Mouse (Mus musculus): Measurements from ENCODE around the gene Mrpl3.
"Not testable (repeated sequence)": the region's sequence is repeated elsewhere in the genome, so short reads cannot be mapped to it uniquely, and the experiment has no call there.

The Mrpl3 gene

DNA sequence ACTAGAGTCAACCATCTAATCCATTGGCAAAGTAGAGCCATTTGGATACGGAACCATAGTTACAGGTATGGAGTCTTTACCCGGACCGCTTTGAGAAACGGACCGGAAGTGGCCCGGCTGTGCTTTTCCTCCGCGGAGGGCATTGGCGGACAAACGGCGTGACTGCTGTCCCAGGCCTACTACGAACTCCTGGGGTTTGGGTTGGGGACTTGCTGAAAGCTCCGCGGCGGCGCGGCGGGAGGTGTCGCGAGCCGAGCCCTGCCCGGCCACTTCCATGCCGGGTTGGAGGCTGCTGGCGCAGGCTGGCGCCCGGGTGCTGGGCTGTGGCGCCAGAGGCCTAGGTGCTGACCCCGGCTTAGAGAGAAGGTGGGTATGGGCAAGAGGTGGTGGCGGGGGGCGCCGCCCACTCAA lies at the start of gene Mrpl3:
Gene Mrpl3 (plus strand): TSS at position 93 of the 411 bp plus-strand sequence.
- DNase-seq (ENCODE audit: low read depth in 2 of 2, low spot score in 2 of 2), result peak; percentile 86

DNA sequence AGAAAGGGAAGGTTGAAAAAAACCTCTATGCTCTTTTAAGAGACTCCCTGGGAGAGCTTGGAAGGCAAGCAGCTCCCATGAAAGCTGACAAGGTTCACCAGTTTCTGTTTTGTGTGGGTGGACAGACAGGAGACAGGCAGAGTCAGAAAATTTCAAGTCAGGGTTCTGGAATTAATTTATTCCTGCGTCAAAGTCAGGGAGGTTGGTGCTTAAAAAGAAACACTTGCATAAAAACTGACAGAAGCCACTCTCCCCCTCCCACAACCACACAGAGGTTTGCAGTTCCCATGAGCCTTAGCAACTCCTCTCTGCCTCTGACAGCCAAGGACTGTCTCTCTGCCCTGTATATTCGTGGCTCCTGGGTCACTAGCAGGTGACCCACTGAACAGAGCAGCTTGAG lies 42.3 kb upstream of the Mrpl3 start:
- DNase-seq (ENCODE audit: low read depth in 2 of 2, low spot score in 2 of 2), result no peak

DNA sequence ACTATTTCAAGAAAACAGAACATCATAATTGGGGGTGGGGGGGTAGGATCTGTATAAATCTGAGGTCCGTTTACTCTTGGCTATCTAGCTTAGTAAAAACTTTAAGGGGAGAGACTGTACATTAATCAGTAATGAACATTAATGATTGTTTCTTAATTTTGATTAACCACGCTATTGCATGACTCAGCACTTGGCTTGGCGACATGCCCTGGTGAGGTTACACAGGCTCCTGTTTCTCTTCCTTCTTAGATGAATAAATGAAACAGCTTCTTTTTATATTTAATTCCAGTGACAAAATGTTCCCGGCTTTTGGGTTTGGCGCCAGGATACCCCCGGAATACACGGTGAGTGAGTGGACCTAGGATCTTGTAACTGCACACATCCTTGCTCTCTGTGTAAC lies 34.9 kb upstream of the Mrpl3 start:
- no peak for DNase-seq (ENCODE audit: low read depth in 2 of 2, low spot score in 2 of 2)

DNA sequence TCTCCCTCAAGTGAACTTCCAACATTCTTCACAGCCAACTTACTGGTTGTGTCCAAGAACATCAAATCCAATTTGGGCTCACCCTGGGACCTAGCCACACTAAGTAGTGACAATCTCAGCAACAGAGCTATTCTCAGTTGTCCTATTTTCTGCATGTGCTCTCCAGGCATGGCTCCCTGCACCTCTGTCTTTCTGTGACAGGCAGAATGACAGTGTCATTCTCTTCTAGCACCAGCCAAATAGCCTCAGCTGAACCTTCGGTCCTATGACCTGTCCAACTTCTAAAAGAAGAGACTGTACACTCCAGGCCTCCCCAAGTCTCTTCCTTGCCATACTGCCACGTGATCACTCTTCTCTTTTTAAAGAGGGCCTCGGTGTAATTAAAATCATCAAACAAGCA lies 24.7 kb upstream of the Mrpl3 start:
- DNase-seq (ENCODE audit: low read depth in 2 of 2, low spot score in 2 of 2), result no peak

DNA sequence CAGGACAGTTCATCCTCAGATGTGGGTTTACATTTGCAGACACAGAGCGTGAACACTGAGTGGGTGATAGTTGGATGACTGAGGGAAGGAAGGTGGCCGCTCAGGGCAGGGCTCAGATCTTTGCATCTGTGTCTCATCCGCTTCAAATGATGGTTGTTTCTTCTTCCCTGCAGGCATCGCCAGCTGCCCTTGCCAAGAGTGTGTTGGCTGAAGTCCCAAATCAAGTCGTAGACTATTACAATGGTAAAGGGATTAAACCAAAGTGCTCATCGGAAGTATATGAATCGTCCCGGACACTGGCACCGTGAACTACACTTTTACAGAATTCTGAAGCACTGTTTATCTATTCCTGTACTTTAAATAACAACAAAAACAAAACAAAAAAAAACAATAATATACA lies 20.5 kb upstream of the Mrpl3 start:
- DNase-seq (ENCODE audit: low read depth in 2 of 2, low spot score in 2 of 2), result no peak

DNA sequence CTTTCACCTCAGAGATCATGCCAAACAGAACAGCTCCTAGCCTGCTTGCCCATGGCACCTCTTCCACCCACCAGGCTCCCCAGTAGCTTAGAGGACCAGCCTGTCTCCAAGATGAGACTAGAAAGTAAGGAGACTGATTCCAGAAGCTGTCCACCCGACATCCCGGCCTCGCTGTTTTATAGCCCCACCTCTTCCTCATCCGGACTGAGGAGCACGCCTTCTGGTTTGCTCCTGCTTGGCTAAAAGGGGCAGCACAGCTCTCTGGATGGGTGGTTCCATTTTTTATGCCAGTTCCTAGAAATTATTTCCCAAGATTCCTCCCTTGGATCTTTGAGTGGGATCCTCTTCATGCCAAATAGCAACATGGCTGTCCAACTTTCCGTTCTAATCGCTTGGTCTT lies 19.4 kb upstream of the Mrpl3 start:
- DNase-seq (ENCODE audit: low read depth in 2 of 2, low spot score in 2 of 2), result no peak

DNA sequence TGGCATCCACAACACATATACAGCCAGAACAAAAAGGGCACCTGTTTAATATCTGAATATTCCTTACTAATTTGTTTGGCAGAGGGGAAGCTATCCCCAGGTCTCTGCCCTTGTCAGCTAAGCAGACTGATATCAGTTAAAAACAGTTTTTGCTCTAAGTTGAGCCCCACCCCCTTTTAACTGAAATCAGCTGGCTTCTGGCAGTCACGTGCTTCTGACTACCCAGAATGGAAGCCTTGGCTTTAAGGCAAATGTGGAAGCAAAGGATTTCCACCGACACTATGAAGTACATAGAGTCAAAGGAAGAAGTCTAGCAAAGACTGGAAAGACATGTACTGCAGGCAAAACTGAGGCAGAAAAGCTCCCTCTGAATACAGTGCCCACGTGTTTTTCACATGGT lies 15.2 kb upstream of the Mrpl3 start:
- no peak for DNase-seq (ENCODE audit: low read depth in 2 of 2, low spot score in 2 of 2)

DNA sequence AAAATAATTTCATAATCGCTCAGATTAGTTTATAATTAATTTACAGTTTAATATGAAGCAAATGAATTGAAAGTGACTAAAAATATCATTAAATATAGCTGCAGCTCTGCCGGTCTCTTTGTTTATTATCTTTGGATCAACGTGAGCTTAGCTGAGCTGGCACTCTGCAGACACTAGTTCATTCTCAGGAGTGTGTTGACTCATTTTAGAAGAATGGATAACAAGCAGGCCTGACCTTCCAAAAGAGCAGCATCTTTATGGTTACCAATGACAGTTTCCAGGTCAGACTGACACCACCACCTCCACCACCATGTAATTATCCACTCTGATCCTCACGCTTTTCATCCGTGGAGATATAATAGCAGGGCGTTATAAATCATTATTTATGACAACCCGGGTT lies 7.0 kb upstream of the Mrpl3 start:
- DNase-seq (ENCODE audit: low read depth in 2 of 2, low spot score in 2 of 2), result no peak

DNA sequence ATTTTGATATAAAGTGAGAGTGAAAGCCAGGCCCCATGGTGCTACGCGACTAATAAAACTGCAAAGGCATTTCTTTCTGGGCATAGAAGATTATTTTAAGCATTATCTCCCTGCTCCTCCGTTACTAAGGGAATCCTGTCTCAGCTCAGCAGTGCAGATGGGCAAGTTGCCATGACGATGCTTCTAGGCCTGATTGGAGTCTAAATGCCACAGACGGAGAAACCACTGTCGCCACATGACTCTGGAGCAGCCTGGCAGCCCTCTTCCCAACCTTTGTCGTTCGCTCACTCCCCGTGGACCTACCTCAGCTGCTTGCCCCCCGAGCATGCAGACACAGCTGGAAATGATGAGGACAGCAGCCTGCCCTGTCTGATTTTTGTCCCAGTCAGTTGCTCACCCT lies 4.7 kb upstream of the Mrpl3 start:
- DNase-seq (ENCODE audit: low read depth in 2 of 2, low spot score in 2 of 2), result no peak

DNA sequence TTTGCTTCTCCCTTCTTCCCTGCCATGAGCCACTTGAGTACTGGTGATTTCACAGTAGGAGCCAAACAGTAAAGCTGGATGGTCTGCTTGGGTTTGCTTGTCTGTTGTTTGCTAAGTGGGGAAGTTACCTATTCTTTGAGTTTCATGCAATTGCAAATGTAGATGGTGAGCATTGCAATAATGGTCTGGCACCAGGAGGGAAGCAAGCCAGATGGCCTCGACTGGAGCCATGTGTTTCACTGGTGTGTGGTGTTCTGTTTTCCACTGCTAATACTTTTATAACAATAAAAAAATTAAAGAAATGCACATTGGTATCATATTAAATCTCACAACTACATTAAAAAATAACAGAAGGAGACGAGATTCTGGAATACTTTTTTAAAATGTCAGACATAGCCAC lies 3.4 kb upstream of the Mrpl3 start:
- DNase-seq (ENCODE audit: low read depth in 2 of 2, low spot score in 2 of 2), result no peak

DNA sequence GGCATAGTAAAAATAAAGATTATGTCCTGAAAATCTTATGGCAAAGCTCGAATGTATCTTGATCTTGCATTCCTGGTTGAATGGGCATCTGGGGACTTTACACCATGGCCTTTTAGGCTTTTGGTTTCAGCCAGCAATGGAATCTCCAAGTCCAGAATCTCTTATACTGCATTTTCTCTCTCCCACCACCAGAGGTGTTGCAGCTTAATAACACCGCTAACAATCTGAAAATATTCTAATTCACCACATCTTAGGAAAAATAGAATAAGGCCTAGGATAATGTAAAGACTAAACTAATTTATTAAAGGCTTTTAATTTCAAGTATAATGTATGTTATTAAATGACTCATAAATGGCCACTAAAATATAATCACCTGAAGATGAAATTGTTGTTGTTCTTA lies 2.8 kb upstream of the Mrpl3 start:
- no peak for DNase-seq (ENCODE audit: low read depth in 2 of 2, low spot score in 2 of 2)

DNA sequence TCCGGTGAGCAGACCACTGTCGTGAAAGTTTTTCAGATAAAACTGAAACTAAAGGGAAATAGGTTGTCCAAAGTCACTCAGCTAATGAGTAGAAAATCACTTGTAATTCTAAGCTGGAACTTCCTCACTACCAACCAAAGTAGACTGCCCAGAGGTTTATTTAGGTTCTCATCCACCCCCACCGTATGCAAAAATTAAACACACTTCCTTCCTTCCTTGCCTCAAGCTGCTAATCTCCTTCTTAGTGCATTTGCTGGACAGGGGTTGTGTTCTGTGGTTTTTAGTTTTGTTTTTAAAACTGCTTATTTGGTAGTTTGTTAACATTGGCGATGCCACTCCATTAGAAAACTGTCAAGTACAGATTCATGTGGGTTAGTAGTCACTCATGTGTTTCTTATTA lies 773 bp downstream of the Mrpl3 start:
- DNase-seq (ENCODE audit: low read depth in 2 of 2, low spot score in 2 of 2), result no peak

DNA sequence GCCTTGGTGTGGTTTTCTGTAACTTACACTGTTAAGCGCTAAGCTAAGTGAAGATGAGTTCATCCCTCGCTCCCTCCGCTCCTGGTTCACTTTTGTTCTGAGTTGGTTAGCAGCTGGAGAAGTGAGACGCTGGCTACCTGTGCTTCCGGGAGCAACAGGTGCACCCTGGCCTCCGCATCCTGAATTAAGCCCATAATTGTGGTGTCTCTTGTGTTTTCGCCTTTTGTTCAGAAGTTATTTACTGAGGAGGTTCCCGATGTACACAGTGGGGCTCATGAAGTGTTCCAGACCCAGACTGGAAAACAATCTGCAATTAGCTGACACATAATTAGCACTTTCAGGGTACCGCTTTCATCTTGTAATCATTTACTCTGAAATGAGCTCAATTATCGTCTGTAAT lies 16.1 kb downstream of the Mrpl3 start:
- no peak for DNase-seq (ENCODE audit: low read depth in 2 of 2, low spot score in 2 of 2)

DNA sequence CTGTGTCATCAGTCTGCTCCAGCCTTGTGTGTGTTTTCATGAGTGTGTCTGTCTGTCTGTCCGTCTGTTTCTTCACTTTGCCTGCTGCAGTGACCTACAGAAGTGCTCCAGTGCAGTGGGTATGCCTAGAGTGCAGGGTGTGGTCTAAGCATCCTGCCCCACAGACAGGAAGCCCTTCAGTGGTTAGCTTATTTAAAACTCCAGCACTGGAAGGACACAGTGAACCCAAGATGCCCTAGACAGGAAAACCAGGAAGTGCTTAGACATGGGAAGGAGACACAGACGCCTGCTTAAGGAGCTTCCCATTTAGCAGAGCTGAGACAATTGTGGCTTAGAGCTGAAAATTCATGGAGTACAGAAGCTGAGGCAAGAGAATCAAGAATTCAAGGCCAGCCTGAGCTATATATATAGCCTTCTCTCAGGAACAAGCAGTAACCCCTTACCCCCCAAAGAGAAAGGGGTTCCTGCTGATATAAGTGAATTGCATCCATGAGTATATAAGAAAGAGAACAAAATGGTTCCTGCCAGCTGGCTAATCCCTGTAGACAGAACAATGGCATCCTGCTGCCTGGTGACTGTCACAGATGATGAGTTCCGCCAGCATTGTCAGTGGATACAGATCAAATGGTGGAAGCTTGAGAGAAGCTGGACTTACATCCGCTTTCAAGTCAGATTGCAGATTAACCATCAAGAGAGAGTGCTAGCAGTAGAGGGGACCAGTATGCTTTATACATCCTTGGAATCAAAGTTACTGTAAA lies 20.1 kb downstream of the Mrpl3 start:
- DNase-seq (ENCODE audit: low read depth in 2 of 2, low spot score in 2 of 2), result no peak

DNA sequence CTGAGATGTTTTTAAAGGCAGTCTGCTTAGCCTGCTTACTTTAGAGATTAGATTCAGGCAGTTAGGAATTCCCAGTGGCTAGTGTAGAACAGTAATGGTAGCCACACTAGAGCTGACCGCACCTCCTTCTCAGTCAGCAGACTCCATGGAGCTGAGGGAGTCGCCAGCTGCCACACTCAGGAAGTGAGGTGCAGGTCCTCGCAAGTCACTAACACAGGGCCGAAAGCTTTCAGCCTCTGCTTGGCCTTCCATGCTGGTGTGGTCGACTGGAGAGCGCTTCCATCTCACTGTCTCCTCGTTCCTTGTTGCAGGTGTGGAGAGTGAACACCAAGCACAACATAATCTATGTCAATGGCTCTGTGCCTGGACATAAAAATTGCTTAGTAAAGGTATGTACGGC lies 21.8 kb downstream of the Mrpl3 start:
- no peak for DNase-seq (ENCODE audit: low read depth in 2 of 2, low spot score in 2 of 2)

DNA sequence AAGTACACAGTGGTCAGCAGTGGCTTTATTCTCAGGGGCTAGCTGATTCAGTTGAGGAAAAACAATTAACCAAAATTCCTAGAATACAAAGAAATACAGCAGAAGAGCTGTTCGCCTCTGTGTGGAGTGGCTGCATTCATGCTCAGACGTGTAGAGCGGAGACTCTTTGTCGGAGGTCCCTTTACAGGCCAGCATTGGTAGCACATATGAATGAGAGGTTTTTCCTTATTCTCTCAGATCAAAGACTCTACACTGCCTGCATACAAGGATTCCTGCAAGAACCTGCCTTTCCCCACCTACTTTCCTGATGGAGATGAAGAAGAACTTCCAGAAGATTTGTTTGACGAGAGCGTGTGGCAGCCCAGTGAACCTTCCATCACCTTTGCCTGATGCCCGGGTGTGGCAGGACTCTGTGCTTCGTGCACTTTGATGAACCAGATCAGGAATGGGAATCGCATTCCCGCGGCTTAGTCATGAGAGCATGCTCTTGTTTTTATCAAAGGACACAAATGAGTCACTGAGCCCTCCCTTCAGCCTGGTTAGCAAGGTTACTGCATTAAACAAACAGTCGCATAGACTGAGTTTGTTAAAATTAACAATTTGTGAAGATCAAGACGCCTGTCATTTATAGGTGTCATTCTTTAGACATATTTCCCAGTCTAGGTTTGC lies 23.9 kb downstream of the Mrpl3 start:
- no peak for DNase-seq (ENCODE audit: low read depth in 2 of 2, low spot score in 2 of 2)

DNA sequence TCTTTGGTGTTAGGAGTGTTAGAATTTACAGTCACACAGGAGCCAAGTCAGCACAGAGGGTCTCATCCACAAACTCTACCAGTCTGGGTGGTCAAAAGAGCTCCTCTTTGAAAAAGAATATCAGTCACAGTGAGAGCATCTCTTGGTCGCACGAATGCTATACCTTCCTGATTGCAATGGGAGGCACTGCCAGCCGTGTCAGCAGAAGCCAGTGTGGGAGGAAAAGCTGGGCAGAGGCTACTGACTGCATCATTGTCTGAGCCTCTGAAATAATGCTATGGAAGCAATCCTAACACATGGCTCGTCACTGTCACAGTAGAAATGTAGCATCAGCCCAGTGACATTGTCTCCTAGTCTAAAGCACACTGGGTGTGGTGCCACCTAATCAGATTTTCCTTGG lies 25.4 kb downstream of the Mrpl3 start:
- DNase-seq (ENCODE audit: low read depth in 2 of 2, low spot score in 2 of 2), result no peak

DNA sequence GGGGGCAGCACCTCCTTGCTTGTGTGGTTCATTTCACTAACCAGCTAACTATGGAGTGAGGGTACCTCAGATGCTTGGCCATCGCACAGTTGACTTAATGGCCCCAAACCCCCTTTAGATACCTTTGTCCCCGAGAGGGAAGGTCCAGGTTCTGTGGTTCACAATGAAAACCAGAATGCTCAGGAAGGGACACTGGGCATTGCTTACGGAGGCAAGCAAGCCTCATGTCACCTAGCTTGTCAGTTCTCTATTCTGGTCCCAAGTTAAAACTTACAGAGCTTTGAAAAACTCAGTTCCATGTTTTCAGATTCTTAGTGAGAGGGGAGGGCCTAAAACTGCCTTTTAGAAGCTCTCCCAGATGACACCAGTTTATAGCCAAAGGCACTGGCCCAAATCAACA lies 27.2 kb downstream of the Mrpl3 start:
- no peak for DNase-seq (ENCODE audit: low read depth in 2 of 2, low spot score in 2 of 2)

DNA sequence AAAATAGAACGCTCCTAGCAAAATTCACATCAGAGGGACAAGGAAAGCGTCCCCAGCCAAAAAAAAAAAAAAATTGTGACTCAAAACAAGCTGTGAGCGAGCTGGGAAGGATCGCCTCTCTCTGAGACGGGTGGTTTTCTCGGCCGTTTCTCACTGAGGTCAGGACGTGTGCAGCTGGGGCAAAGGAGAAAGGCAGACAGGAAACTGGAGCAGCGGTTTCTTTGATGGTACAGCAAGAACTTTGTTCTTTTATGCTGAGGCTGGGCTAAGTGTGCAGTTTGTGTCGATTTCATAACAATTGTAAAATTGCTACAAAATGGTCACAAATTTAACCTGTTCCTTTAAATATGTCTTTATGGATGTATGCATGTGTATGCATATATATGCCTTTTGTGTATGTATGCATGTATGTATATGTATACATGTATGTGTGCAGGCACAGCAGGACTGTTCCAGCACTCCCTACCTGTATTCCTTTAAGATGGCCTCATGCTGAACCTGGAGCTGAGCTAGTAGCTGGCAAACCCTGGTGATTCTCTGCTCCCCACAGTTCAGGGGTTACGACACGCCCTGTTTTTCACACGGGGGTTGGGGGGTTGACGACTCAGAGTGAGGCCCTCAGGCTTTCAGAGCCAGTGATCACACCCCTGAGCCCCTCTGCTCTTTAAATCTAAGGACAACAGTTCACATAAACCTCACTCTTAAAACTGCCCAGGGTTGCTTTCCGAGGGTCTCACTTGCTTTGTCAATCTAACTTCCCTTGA lies 48.0 kb downstream of the Mrpl3 start:
- peak; percentile 29 to 44 for DNase-seq (ENCODE audit: low read depth in 2 of 2, low spot score in 2 of 2)

DNA sequence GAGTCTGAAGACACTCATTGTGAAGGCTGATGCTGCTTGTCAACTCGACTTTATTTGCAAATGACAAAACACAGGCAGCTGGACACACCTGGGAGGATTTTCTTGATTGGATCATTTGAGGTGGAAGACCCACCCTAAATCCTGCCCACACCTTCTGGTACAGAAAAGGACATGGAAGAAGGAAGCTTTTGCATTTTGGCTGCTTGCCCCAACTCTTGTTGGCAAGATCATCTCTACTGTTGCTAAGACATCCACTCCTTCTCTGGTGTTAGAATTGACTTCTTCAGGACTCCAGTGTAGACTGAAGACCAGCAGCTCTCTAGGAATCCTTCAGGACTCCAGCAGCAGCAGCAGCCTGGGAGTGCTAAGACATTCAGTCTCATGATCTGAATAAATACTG lies 48.9 kb downstream of the Mrpl3 start:
- DNase-seq (ENCODE audit: low read depth in 2 of 2, low spot score in 2 of 2), result no peak

DNA sequence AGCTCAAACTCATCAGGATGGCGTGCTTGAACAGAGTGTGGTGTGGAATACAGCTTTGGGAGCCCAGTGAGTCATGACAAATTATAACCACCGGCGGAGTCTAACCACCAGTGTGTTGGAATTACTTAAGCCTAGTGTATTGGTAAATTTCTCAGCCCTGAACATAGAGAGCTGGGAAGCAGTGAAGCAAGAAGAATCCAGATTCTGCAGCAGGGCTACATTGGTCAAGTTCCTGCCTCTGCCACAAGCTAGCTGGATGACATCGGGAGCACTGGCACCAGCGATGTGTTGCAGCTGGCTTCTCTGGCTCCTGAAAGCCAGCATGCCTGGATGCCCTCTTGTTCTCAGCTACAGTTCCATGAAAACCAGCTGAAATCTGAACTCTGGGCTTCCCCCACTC lies 50.9 kb downstream of the Mrpl3 start:
- no peak for DNase-seq (ENCODE audit: low read depth in 2 of 2, low spot score in 2 of 2)

DNA sequence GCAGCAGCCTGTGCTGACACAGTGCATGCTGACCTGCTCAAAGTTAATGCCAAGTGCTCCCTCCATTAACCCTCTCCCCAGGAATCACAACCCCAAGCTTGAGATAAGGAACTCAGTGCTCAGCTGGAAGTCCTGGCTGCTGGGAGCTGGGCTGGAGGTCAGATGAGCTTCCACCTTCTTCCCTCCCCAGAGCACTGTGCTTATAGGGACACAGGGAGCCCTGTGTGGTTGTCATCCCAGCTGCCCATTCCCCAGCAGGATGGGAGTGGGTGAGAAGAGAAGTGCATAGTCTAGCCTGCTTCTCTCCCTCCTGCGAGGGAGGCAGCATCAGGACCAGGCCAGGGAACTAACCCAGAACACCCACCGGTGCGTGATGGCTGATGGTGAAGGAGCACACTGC lies 72.2 kb downstream of the Mrpl3 start:
- not testable (repeated sequence) for DNase-seq (ENCODE audit: low read depth in 2 of 2, low spot score in 2 of 2)

All from CD8-positive naive resting alpha-beta T cell, adult 2 months (primary cell).